ENCODE assay signal across 25 mouse cellular contexts in the genomic region with DNA sequence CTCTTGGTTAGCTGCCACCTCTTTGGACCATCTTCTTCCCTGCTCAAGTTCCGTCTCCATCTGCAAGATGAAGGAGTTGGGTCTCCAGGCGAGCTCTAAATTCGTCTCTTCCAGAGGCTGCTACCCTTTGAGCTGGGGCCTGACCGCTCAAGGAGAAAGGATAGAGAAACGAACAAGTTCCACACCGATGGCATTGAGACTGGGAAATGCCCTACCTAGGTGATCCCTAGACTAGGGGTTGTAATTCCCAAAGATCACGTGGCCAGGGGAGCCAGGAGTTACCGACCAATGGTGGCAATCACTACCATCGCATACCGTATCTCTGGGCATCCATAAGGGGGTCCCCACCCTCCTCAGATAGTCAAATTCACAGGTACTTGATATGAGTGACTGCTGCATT. TPM values are rescaled to one million over a fixed set of nuclear protein-coding genes. Genes with fewer than 3 reads are reported as not detected.
DNase-seq lines count a peak whose midpoint lies in the region; ATAC-seq and TF ChIP-seq lines count a peak whose summit lies in the region.
"Had no signal": no experiment of that assay in that cellular context is flagged by ENCODE, and none has a peak within 500 bp of the region (broad histone marks: within the 10 kb centered on the region; RNA-seq: fewer than 3 reads in every experiment).

No protein-coding gene starts in this region.

- H3K27ac ChIP-seq in kidney, adult 2 months (ENCODE audit: insufficient read depth, low read depth, low read length): peak overlapping the region; percentile 92
- peak overlapping the region; percentile 95; the same call in 1 of the 2 replicates for H3K27ac ChIP-seq in liver, postnatal 0 days (ENCODE audit: low read depth)
- H3K27ac ChIP-seq in liver, embryonic 12.5 days: no peak overlapping the region
- peak overlapping the region; percentile 79; the same call in 1 of the 2 replicates for H3K27ac ChIP-seq in small intestine, adult 2 months (ENCODE audit: insufficient read depth, low read depth, low read length)
- H3K27ac ChIP-seq in heart, embryonic 10.5 days: no peak overlapping the region
- H3K27ac ChIP-seq: embryonic facial prominence, embryonic 13.5 days; embryonic facial prominence, embryonic 15.5 days; forebrain, embryonic 10.5 days; forebrain, embryonic 12.5 days had no signal

- no peak for ATAC-seq in liver, postnatal 0 days
- ATAC-seq in liver, embryonic 12.5 days: no peak
- ATAC-seq: forebrain, embryonic 14.5 days had no signal

- H3K4me2 ChIP-seq in liver, postnatal 0 days (ENCODE audit: low read depth, low read length): no peak overlapping the region
- no peak overlapping the region for H3K4me2 ChIP-seq in liver, embryonic 12.5 days
- H3K4me2 ChIP-seq: embryonic facial prominence, embryonic 13.5 days; embryonic facial prominence, embryonic 15.5 days; forebrain, embryonic 12.5 days had no signal

- no peaks in the 10 kb centered on the region for H3K36me3 ChIP-seq in kidney, adult 2 months (ENCODE audit: control insufficient read depth, insufficient read depth, low read length)
- H3K36me3 ChIP-seq in liver, postnatal 0 days (replicated peaks; ENCODE audit: insufficient read depth, low read length): no peaks in the 10 kb centered on the region
- H3K36me3 ChIP-seq in liver, embryonic 12.5 days: no peaks in the 10 kb centered on the region
- peaks cover 11% of the 10 kb centered on the region for H3K36me3 ChIP-seq in small intestine, adult 2 months (ENCODE audit: control insufficient read depth, insufficient read depth, low read length)
- H3K36me3 ChIP-seq in heart, embryonic 10.5 days: no peaks in the 10 kb centered on the region
- H3K36me3 ChIP-seq: embryonic facial prominence, embryonic 13.5 days; embryonic facial prominence, embryonic 15.5 days; forebrain, embryonic 10.5 days; forebrain, embryonic 12.5 days had no signal

- H3K9me3 ChIP-seq in liver, postnatal 0 days (ENCODE audit: low read length): no peaks in the 10 kb centered on the region
- H3K9me3 ChIP-seq in liver, embryonic 12.5 days (replicated peaks): no peaks in the 10 kb centered on the region
- no peaks in the 10 kb centered on the region for H3K9me3 ChIP-seq in heart, embryonic 10.5 days
- H3K9me3 ChIP-seq: embryonic facial prominence, embryonic 13.5 days; embryonic facial prominence, embryonic 15.5 days; forebrain, embryonic 10.5 days; forebrain, embryonic 12.5 days had no signal

- peak; percentile 59 for DNase-seq in kidney, adult 2 months
- no peak for DNase-seq in kidney, postnatal 4 days
- DNase-seq in liver, postnatal 0 days: no peak
- DNase-seq in heart, embryonic 10.5 days (ENCODE audit: low spot score): no peak
- DNase-seq: adrenal gland, adult 2 months; adrenal gland, postnatal 10 days; adrenal gland, postnatal 25 days; cerebellum, adult 11 months; cerebellum, adult 18-20 months; cerebellum, adult 8-10 months; cerebellum, adult 9-11 months; cerebellum, postnatal 14 days; cerebellum, postnatal 36 days; embryo, embryonic 11 days had no signal

- TF ChIP-seq POLR2A in kidney, adult 2 months (IDR thresholded peaks at IDR 0.05; ENCODE audit: low read depth, low read length): no peak
- no peak for TF ChIP-seq POLR2A in small intestine, adult 2 months (IDR thresholded peaks at IDR 0.05; ENCODE audit: low read depth, low read length)

- H3K9ac ChIP-seq in liver, postnatal 0 days (replicated peaks): no peak overlapping the region
- H3K9ac ChIP-seq in liver, embryonic 12.5 days: no peak overlapping the region
- H3K9ac ChIP-seq: embryonic facial prominence, embryonic 13.5 days; embryonic facial prominence, embryonic 15.5 days; forebrain, embryonic 12.5 days had no signal

- H3K4me1 ChIP-seq in kidney, adult 2 months (ENCODE audit: control insufficient read depth, insufficient read depth, low read length): 0 out of 2 replicates have a peak, but pooled peaks cover 2% of the 10 kb centered on the region
- H3K4me1 ChIP-seq in liver, postnatal 0 days (ENCODE audit: insufficient read depth): peaks cover 14% of the 10 kb centered on the region; the same call in 1 of the 2 replicates
- H3K4me1 ChIP-seq in liver, embryonic 12.5 days: peaks cover 21% of the 10 kb centered on the region
- peaks cover 20% of the 10 kb centered on the region for H3K4me1 ChIP-seq in small intestine, adult 2 months (ENCODE audit: control insufficient read depth, insufficient read depth, insufficient read length, low read length)
- peaks cover 10% of the 10 kb centered on the region for H3K4me1 ChIP-seq in heart, embryonic 10.5 days
- H3K4me1 ChIP-seq: embryonic facial prominence, embryonic 13.5 days; embryonic facial prominence, embryonic 15.5 days; forebrain, embryonic 10.5 days; forebrain, embryonic 12.5 days had no signal

- no peaks in the 10 kb centered on the region for H3K27me3 ChIP-seq in kidney, adult 2 months (replicated peaks; ENCODE audit: control insufficient read depth, insufficient read depth, low read length)
- H3K27me3 ChIP-seq in liver, postnatal 0 days (ENCODE audit: insufficient read depth, low read length): no peaks in the 10 kb centered on the region
- peaks cover 10% of the 10 kb centered on the region; the same call in 1 of the 2 replicates for H3K27me3 ChIP-seq in liver, embryonic 12.5 days (replicated peaks)
- H3K27me3 ChIP-seq in small intestine, adult 2 months (ENCODE audit: control insufficient read depth, insufficient read depth, low read length): no peaks in the 10 kb centered on the region
- H3K27me3 ChIP-seq in heart, embryonic 10.5 days (ENCODE audit: insufficient read depth, poor library complexity, severe bottlenecking): peaks cover 57% of the 10 kb centered on the region
- H3K27me3 ChIP-seq: embryonic facial prominence, embryonic 13.5 days; embryonic facial prominence, embryonic 15.5 days; forebrain, embryonic 12.5 days had no signal

- no peak for TF ChIP-seq EP300 in liver, postnatal 0 days (IDR thresholded peaks at IDR 0.05; ENCODE audit: low read depth)

- no peak for TF ChIP-seq CTCF in kidney, adult 2 months (conservative IDR thresholded peaks at IDR 0.05; ENCODE audit: insufficient read depth, insufficient read length, low read depth, low read length)
- TF ChIP-seq CTCF in liver, postnatal 0 days (IDR thresholded peaks at IDR 0.05; ENCODE audit: low read depth): no peak
- no peak for TF ChIP-seq CTCF in small intestine, adult 2 months (IDR thresholded peaks at IDR 0.05; ENCODE audit: extremely low read depth, insufficient read length, insufficient replicate concordance, low read depth, low read length)

- H3K4me3 ChIP-seq in kidney, adult 2 months (ENCODE audit: insufficient read depth, low read depth, low read length): peak overlapping the region; percentile 40
- no peak overlapping the region for H3K4me3 ChIP-seq in liver, postnatal 0 days (ENCODE audit: low read depth, low read length)
- H3K4me3 ChIP-seq in liver, embryonic 12.5 days: no peak overlapping the region
- no peak overlapping the region for H3K4me3 ChIP-seq in small intestine, adult 2 months (ENCODE audit: low read depth, low read length)
- H3K4me3 ChIP-seq in heart, embryonic 10.5 days: no peak overlapping the region
- H3K4me3 ChIP-seq: embryonic facial prominence, embryonic 13.5 days; embryonic facial prominence, embryonic 15.5 days; erythroblast, embryonic 14.5 days; forebrain, embryonic 10.5 days; forebrain, embryonic 12.5 days had no signal

- 53% methylated on average over 10 of the region's 10 CpGs for WGBS in kidney, adult 2 months
- 81% methylated on average over 10 of the region's 10 CpGs for WGBS in liver, postnatal 0 days (ENCODE audit: insufficient replicate concordance)
- 67% methylated on average over 10 of the region's 10 CpGs for WGBS in liver, embryonic 12.5 days (ENCODE audit: insufficient replicate concordance)
- WGBS in small intestine, adult 2 months: 72% methylated on average over 10 of the region's 10 CpGs
- WGBS in heart, embryonic 10.5 days: 88% methylated on average over 10 of the region's 10 CpGs

RNA-seq across cellular contexts. Expression of gene Hnf4a, which starts 36.1 kb away (rescaled TPM):
- 354 and 376 TPM in 2 replicates for polyA plus RNA-seq in kidney, adult 2 months (2012; rRNA removed)
- 25.1 and 27.5 TPM in 2 replicates for polyA plus RNA-seq in liver, postnatal 0 days (2015; fragmentation: Nextera tagmentation; extraction: Ambion mirVana)
- 15.1 and 15.4 TPM in 2 replicates for polyA plus RNA-seq in liver, embryonic 12.5 days (2016; fragmentation: Nextera tagmentation; extraction: Ambion mirVana)
- 179 and 397 TPM in 2 replicates for polyA plus RNA-seq in small intestine, adult 2 months (2012; rRNA removed)
- 0.02 and 4.4 TPM in 2 replicates for polyA plus RNA-seq in heart, embryonic 10.5 days (2016; fragmentation: Nextera tagmentation; extraction: Ambion mirVana)
- polyA plus RNA-seq: C2C12; embryonic facial prominence, embryonic 11.5 days; embryonic facial prominence, embryonic 13.5 days; embryonic facial prominence, embryonic 15.5 days; forebrain, embryonic 10.5 days; forebrain, embryonic 12.5 days; forebrain, embryonic 14.5 days had no signal

RNA-seq across cellular contexts. Expression of gene R3hdml, which starts 50.6 kb away (rescaled TPM):
- polyA plus RNA-seq in kidney, adult 2 months (2012; rRNA removed): 3.6 and 4.6 TPM in 2 replicates
- polyA plus RNA-seq in liver, postnatal 0 days (2015; fragmentation: Nextera tagmentation; extraction: Ambion mirVana): not detected in 2 replicates
- polyA plus RNA-seq in liver, embryonic 12.5 days (2016; fragmentation: Nextera tagmentation; extraction: Ambion mirVana): not detected in 2 replicates
- polyA plus RNA-seq in small intestine, adult 2 months (2012; rRNA removed): 0.11 and 2.7 TPM in 2 replicates
- polyA plus RNA-seq in heart, embryonic 10.5 days (2016; fragmentation: Nextera tagmentation; extraction: Ambion mirVana): 0.20 TPM in 1 of 2 replicates, not detected in the other
- polyA plus RNA-seq: adrenal gland, adult 2 months; brain, embryonic 14.5 days; embryonic facial prominence, embryonic 11.5 days; embryonic facial prominence, embryonic 13.5 days; erythroblast, embryonic 14.5 days; forebrain, embryonic 10.5 days; forebrain, embryonic 12.5 days; forebrain, embryonic 14.5 days had no signal

RNA-seq across cellular contexts. Expression of gene Ttpal, which starts 59.4 kb away (rescaled TPM):
- polyA plus RNA-seq in kidney, adult 2 months (2012; rRNA removed): 11.3 and 12.0 TPM in 2 replicates
- 6.7 and 9.5 TPM in 2 replicates for polyA plus RNA-seq in liver, postnatal 0 days (2015; fragmentation: Nextera tagmentation; extraction: Ambion mirVana)
- polyA plus RNA-seq in liver, embryonic 12.5 days (2016; fragmentation: Nextera tagmentation; extraction: Ambion mirVana): 18.2 and 20.4 TPM in 2 replicates
- 8.3 and 16.0 TPM in 2 replicates for polyA plus RNA-seq in small intestine, adult 2 months (2012; rRNA removed)
- polyA plus RNA-seq in heart, embryonic 10.5 days (2016; fragmentation: Nextera tagmentation; extraction: Ambion mirVana): 27.5 and 31.8 TPM in 2 replicates

Comparison
In these comparisons a context has a peak if more than half of its experiments do, and no peak if none do; other contexts are left out.
1. H3K27ac ChIP-seq: peak in kidney, adult 2 months (single experiment), liver, postnatal 0 days (single experiment) and small intestine, adult 2 months (single experiment); none in liver, embryonic 12.5 days (single experiment) and heart, embryonic 10.5 days (single experiment).